Mouse (Mus musculus) midbrain, embryonic 13.5 days (tissue): ENCODE measurements around the gene Hsd17b1. TPM values are rescaled to one million over a fixed set of nuclear protein-coding genes. Genes with fewer than 3 reads are reported as not detected.
A peak's percentile ranks its signal among the peaks of the same experiment; 100 is the strongest.

Experiments used
- ATAC-seq: fragments of 200-750 bp; cut with Nextera tagmentation; 2 replicates; pipeline ENCODE4 v1.8.0; 2017; ENCODE audit warnings: mild to moderate bottlenecking, moderate TSS enrichment, moderate library complexity
- H3K27ac ChIP-seq: fragments of 300-500 bp; sonication (generic); 2 replicates; pipeline ENCODE4 v1.5.1; 2015; ENCODE audit warnings: inconsistent platforms, mild to moderate bottlenecking, moderate library complexity
- H3K27me3 ChIP-seq: fragments of 300-500 bp; sonication (generic); 2 replicates; pipeline ENCODE4 v1.6.1; 2015; ENCODE audit warnings: mild to moderate bottlenecking, inconsistent platforms
- H3K36me3 ChIP-seq: fragments of 300-500 bp; sonication (generic); 2 replicates; pipeline ENCODE4 v1.6.1; 2015; ENCODE audit warnings: mild to moderate bottlenecking, inconsistent platforms
- H3K4me1 ChIP-seq: fragments of 300-500 bp; sonication (generic); replicated peaks from 2 replicates; pipeline ENCODE4 v1.6.1; 2015; ENCODE audit warnings: inconsistent platforms
- H3K4me2 ChIP-seq: fragments of 300-500 bp; sonication (generic); replicated peaks from 2 replicates; pipeline ENCODE4 v1.6.1; 2015; ENCODE audit warnings: moderate library complexity, mild to moderate bottlenecking, inconsistent platforms
- H3K4me3 ChIP-seq: fragments of 300-500 bp; sonication (generic); replicated peaks from 2 replicates; pipeline ENCODE4 v1.5.1; 2015; ENCODE audit warnings: mild to moderate bottlenecking, inconsistent platforms
- H3K9ac ChIP-seq: fragments of 300-500 bp; sonication (generic); replicated peaks from 2 replicates; pipeline ENCODE4 v1.6.1; 2015; ENCODE audit warnings: mild to moderate bottlenecking, inconsistent platforms
- H3K9me3 ChIP-seq: fragments of 300-500 bp; sonication (generic); 2 replicates; pipeline ENCODE4 v1.6.1; 2016; ENCODE audit warnings: mild to moderate bottlenecking, inconsistent platforms
- WGBS: fragments of 180-500 bp; shearing (Covaris S2); methylation state at CpG from one replicate; pipeline ENCODE4 v1.1.7; 2015; 5-methylcytosine and 5-hydroxymethylcytosine counted together
- polyA plus RNA-seq: library from polyadenylated mRNA; unstranded; fragments of >200 nt; fragmentation: Nextera tagmentation; extraction: Ambion mirVana; gene quantifications from 2 replicates; pipeline ENCODE4 v1.2.1, GENCODE M21; 2015

Gene Hsd17b1
- polyA plus RNA-seq, 1 experiment from 2014 or later: not detected

GRCm38 (mm10) chr11:101050359-101050758 lies 27.9 kb upstream of the Hsd17b1 start:
- Histone ChIP-seq H3K9me3 (no peaks in the 10 kb centered on the region; the same call in 1 of the 2 replicates), H3K27me3 (no peaks in the 10 kb centered on the region), H3K27ac (no peak overlapping the region), H3K4me3 (no peak overlapping the region), H3K4me2 (no peak overlapping the region), H3K4me1 (no peaks in the 10 kb centered on the region), H3K9ac (no peak overlapping the region), H3K36me3 (peaks cover 96% of the 10 kb centered on the region)
- ATAC-seq: no peak
- WGBS: 92% methylated on average over 9 of the region's 9 CpGs

GRCm38 (mm10) chr11:101051051-101051493 lies 27.1 kb upstream of the Hsd17b1 start:
- Histone ChIP-seq H3K27me3 (no peaks in the 10 kb centered on the region), H3K36me3 (peaks cover 96% of the 10 kb centered on the region), H3K4me1 (no peaks in the 10 kb centered on the region), H3K4me2 (no peak overlapping the region), H3K27ac (no peak overlapping the region), H3K9me3 (no peaks in the 10 kb centered on the region; the same call in 1 of the 2 replicates), H3K9ac (no peak overlapping the region), H3K4me3 (no peak overlapping the region)
- 83% methylated on average over 6 of the region's 6 CpGs for WGBS
- ATAC-seq: no peak

DNA sequence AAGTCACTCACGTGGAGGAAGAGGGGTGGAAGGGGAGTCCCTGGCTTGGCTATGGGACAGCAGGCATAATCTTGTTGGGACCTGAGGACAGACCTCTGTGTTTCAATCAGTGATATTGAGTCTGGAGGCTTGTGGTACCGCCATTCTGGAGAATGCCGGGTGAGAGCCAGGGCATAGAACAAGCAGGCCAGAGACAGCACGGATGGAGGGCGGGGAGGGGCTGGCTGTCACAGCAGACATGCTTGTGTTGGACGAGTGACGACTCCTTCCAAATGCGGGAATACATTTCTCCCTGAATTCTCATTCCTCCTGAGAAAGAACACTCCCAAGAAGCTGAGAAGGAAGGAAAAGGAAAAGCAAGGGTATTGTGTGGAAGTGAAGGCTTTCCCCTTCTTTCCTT lies 26.6 kb upstream of the Hsd17b1 start:
- H3K9me3 ChIP-seq: no peaks in the 10 kb centered on the region; the same call in 1 of the 2 replicates
- H3K9ac ChIP-seq: no peak overlapping the region
- H3K27ac ChIP-seq: no peak overlapping the region
- H3K4me1 ChIP-seq: no peaks in the 10 kb centered on the region
- no peak for ATAC-seq
- H3K27me3 ChIP-seq: no peaks in the 10 kb centered on the region
- WGBS: 89% methylated on average over 8 of the region's 8 CpGs
- H3K36me3 ChIP-seq: peaks cover 95% of the 10 kb centered on the region
- no peak overlapping the region for H3K4me2 ChIP-seq
- H3K4me3 ChIP-seq: no peak overlapping the region

- no peak for ATAC-seq
- Histone ChIP-seq H3K27ac (no peak overlapping the region), H3K36me3 (peaks cover 94% of the 10 kb centered on the region), H3K9me3 (no peaks in the 10 kb centered on the region; the same call in 1 of the 2 replicates), H3K4me1 (no peaks in the 10 kb centered on the region), H3K4me2 (no peak overlapping the region), H3K27me3 (no peaks in the 10 kb centered on the region), H3K9ac (no peak overlapping the region), H3K4me3 (no peak overlapping the region)
- WGBS: 91% methylated on average over 10 of the region's 10 CpGs
Measured at GRCm38 (mm10) chr11:101052751-101053473, 25.3 kb upstream of the Hsd17b1 start.

GRCm38 (mm10) chr11:101053974-101054373 lies 24.2 kb upstream of the Hsd17b1 start:
- no peaks in the 10 kb centered on the region for H3K4me1 ChIP-seq
- no peaks in the 10 kb centered on the region; the same call in 1 of the 2 replicates for H3K9me3 ChIP-seq
- H3K4me2 ChIP-seq: no peak overlapping the region
- 100% methylated on average over 1 of the region's 1 CpGs for WGBS
- ATAC-seq: no peak
- no peak overlapping the region for H3K4me3 ChIP-seq
- H3K36me3 ChIP-seq: peaks cover 94% of the 10 kb centered on the region
- H3K27me3 ChIP-seq: no peaks in the 10 kb centered on the region
- no peak overlapping the region for H3K27ac ChIP-seq
- no peak overlapping the region for H3K9ac ChIP-seq

GRCm38 (mm10) chr11:101055418-101055817 lies 22.8 kb upstream of the Hsd17b1 start:
- H3K4me3 ChIP-seq: no peak overlapping the region
- H3K4me1 ChIP-seq: no peaks in the 10 kb centered on the region
- 85% methylated on average over 14 of the region's 14 CpGs for WGBS
- H3K9me3 ChIP-seq: no peaks in the 10 kb centered on the region; the same call in 1 of the 2 replicates
- no peaks in the 10 kb centered on the region for H3K27me3 ChIP-seq
- no peak for ATAC-seq
- H3K4me2 ChIP-seq: no peak overlapping the region
- H3K27ac ChIP-seq: no peak overlapping the region
- H3K9ac ChIP-seq: no peak overlapping the region
- peaks cover 95% of the 10 kb centered on the region for H3K36me3 ChIP-seq

GRCm38 (mm10) chr11:101056885-101057284 lies 21.3 kb upstream of the Hsd17b1 start:
- Histone ChIP-seq H3K4me2 (no peak overlapping the region), H3K9ac (no peak overlapping the region), H3K4me1 (no peaks in the 10 kb centered on the region), H3K9me3 (no peaks in the 10 kb centered on the region; the same call in 1 of the 2 replicates), H3K36me3 (peaks cover 95% of the 10 kb centered on the region), H3K27ac (no peak overlapping the region), H3K4me3 (no peak overlapping the region), H3K27me3 (no peaks in the 10 kb centered on the region)
- ATAC-seq: no peak
- WGBS: 57% methylated on average over 8 of the region's 8 CpGs

- Histone ChIP-seq H3K27ac (no peak overlapping the region), H3K9ac (no peak overlapping the region), H3K4me1 (no peaks in the 10 kb centered on the region), H3K36me3 (peaks cover 95% of the 10 kb centered on the region), H3K27me3 (no peaks in the 10 kb centered on the region), H3K4me3 (no peak overlapping the region), H3K9me3 (no peaks in the 10 kb centered on the region; the same call in 1 of the 2 replicates), H3K4me2 (no peak overlapping the region)
- peak; percentile 27; the same call in 1 of the 2 replicates for ATAC-seq
- 34% methylated on average over 5 of the region's 5 CpGs for WGBS
Measured at GRCm38 (mm10) chr11:101057860-101058259, 20.4 kb upstream of the Hsd17b1 start.

DNA sequence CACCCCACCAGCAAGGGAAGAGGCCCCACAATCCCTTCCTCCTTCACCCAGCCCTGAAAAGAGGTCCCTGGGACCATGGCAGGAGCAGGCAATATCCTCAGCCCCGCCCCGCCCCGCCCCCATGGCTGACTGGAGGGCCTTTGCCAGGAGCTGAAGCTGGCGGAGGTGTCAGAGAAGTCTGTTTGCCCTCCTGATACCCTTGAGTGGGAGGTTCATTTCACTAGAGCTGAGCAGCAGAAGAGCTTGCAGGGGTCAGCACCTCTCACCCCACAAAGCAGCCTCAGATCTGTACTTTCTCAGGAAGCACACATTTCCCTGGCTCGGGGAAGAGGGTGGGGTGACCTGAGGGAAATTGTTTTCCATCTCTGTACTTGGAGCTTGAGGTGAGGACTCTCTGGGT lies 19.5 kb upstream of the Hsd17b1 start:
- H3K36me3 ChIP-seq: peaks cover 95% of the 10 kb centered on the region
- WGBS: 65% methylated on average over 5 of the region's 5 CpGs
- no peak overlapping the region for H3K4me2 ChIP-seq
- H3K4me1 ChIP-seq: no peaks in the 10 kb centered on the region
- H3K9ac ChIP-seq: peak overlapping the region; percentile 19; the same call in 1 of the 2 replicates
- no peak for ATAC-seq
- H3K27me3 ChIP-seq: no peaks in the 10 kb centered on the region
- no peak overlapping the region for H3K4me3 ChIP-seq
- no peaks in the 10 kb centered on the region for H3K9me3 ChIP-seq
- H3K27ac ChIP-seq: no peak overlapping the region

DNA sequence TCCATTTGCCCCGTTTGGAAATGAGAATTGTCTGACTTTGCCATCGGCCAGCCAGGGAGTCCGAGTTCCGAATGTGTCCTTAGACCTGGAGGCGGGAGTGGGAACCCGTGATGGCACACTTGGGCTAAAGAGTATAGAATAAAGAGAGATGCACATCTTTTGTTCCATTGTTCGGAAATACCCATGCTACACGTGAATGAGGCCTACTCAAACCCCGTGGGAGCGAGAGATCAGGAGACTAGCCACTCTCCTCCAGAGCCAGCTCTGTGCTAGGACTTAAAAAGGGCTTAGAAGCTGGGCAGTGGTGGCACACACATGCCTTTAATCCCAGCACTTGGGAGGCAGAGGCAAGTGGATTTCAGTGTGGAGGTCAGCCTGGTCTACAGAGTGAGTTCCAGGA lies 18.7 kb upstream of the Hsd17b1 start:
- Histone ChIP-seq H3K36me3 (peaks cover 96% of the 10 kb centered on the region), H3K27me3 (no peaks in the 10 kb centered on the region), H3K4me1 (no peaks in the 10 kb centered on the region), H3K4me2 (no peak overlapping the region), H3K9ac (no peak overlapping the region), H3K27ac (no peak overlapping the region), H3K4me3 (no peak overlapping the region), H3K9me3 (no peaks in the 10 kb centered on the region)
- 75% methylated on average over 10 of the region's 10 CpGs for WGBS
- no peak for ATAC-seq

DNA sequence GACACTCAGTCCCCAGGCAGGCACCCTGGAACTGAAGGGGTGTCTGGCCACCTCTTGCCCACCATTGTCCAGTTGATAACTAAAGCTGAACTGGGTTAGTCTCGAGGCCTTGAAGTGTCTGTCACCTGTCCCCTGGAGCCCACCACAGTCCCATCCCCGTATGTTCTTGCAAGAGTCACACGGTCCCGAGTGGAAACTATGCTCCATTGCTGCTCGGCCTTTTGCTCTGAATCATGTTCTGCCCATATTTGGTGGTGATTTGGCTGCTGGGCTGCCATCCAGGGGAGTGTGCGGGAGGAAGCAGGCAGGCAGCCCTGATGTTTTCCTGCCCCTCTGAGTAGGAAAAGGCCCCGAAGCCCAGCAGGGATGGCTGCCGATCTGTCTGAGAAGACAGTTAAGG lies 18.1 kb upstream of the Hsd17b1 start:
- no peaks in the 10 kb centered on the region for H3K27me3 ChIP-seq
- no peak overlapping the region for H3K9ac ChIP-seq
- no peak for ATAC-seq
- no peak overlapping the region for H3K4me3 ChIP-seq
- 85% methylated on average over 8 of the region's 8 CpGs for WGBS
- H3K27ac ChIP-seq: peak overlapping the region; percentile 56
- H3K4me2 ChIP-seq: no peak overlapping the region
- peaks cover 93% of the 10 kb centered on the region for H3K36me3 ChIP-seq
- no peaks in the 10 kb centered on the region for H3K9me3 ChIP-seq
- no peaks in the 10 kb centered on the region for H3K4me1 ChIP-seq

DNA sequence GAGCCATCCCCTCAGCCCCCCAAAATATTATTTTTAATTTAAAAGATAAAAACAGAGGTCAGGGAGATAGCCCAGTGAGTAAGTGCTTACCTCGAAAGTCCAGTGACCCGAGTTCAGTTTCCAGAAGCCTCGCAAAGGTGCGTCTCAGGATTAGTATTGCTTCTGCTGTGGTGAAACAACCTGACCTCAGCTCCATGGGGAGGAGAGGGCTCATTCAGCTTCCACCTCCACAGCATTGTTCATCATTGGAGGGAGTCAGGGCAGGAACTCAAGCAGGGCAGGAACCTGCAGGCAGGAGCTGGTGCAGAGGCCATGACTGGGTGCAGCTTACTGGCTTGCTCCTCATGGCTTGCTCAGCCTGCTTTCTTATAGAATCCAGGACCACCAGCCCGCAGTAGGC lies 17.2 kb upstream of the Hsd17b1 start:
- Histone ChIP-seq H3K4me2 (no peak overlapping the region), H3K4me1 (no peaks in the 10 kb centered on the region), H3K27me3 (no peaks in the 10 kb centered on the region), H3K9me3 (no peaks in the 10 kb centered on the region), H3K9ac (no peak overlapping the region), H3K36me3 (peaks cover 84% of the 10 kb centered on the region), H3K27ac (0 out of 2 replicates have a peak overlapping the region, but pooled peaks have one; percentile 30), H3K4me3 (no peak overlapping the region)
- ATAC-seq: no peak
- 93% methylated on average over 5 of the region's 5 CpGs for WGBS
